Mouse (Mus musculus): Measurements from ENCODE around the gene Gm13279. TPM values are rescaled to one million over a fixed set of nuclear protein-coding genes. Genes with fewer than 3 reads are reported as not detected.
A peak's percentile ranks its signal among the peaks of the same experiment; 100 is the strongest.
"Not testable (repeated sequence)": the region's sequence is repeated elsewhere in the genome, so short reads cannot be mapped to it uniquely, and the experiment has no call there.

The Gm13279 gene
- polyA plus RNA-seq, 1 experiment, result not detected

- not testable (repeated sequence) for H3K4me1 ChIP-seq (ENCODE audit: control insufficient read depth, insufficient read depth, low read length); H3K4me3 ChIP-seq (ENCODE audit: insufficient read depth, low read length); H3K27ac ChIP-seq (ENCODE audit: insufficient read depth, low read length)
Observed at GRCm38 (mm10) chr4:88780320-88780719, 16.9 kb upstream of the Gm13279 start.

GRCm38 (mm10) chr4:88781831-88782230 lies 15.4 kb upstream of the Gm13279 start, which contains the start of gene Ifnz:
Gene Ifnz (plus strand): TSS chr4:88782131.
- not testable (repeated sequence) for H3K4me1 ChIP-seq (ENCODE audit: control insufficient read depth, insufficient read depth, low read length); H3K4me3 ChIP-seq (ENCODE audit: insufficient read depth, low read length); H3K27ac ChIP-seq (ENCODE audit: insufficient read depth, low read length)

- H3K27ac ChIP-seq (ENCODE audit: insufficient read depth, low read length); H3K4me3 ChIP-seq (ENCODE audit: insufficient read depth, low read length); H3K4me1 ChIP-seq (ENCODE audit: control insufficient read depth, insufficient read depth, low read length): not testable (repeated sequence)
Observed at GRCm38 (mm10) chr4:88782335-88782734, 14.9 kb upstream of the Gm13279 start.

- H3K4me1 ChIP-seq (ENCODE audit: control insufficient read depth, insufficient read depth, low read length); H3K4me3 ChIP-seq (ENCODE audit: insufficient read depth, low read length); H3K27ac ChIP-seq (ENCODE audit: insufficient read depth, low read length): not testable (repeated sequence)
Observed at GRCm38 (mm10) chr4:88785409-88785808, 11.8 kb upstream of the Gm13279 start, which contains the start of gene Gm13276. Gene Gm13276 (plus strand): TSS chr4:88785709.

DNA sequence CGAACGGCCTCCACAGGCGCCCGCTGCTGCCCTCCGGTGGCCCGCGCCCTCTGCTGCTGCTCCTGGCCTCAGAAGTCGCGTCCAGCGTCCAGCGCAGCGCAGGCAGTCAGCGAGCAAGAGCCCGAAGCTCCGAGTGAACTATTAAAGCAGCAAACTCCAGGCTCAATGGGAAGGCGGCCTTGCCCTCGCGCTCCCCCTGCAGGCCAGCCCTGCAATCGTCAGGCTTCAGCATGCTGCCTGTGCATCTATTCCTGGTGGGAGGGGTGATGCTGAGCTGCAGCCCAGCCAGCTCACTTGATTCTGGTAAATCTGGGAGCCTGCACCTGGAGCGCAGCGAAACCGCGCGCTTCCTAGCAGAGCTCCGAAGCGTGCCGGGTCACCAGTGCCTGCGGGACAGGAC lies 8.8 kb upstream of the Gm13279 start, which contains the start of gene Gm13277:
Gene Gm13277 (plus strand): TSS at position 231 of the 400 bp plus-strand sequence.
- H3K27ac ChIP-seq (ENCODE audit: insufficient read depth, low read length); H3K4me3 ChIP-seq (ENCODE audit: insufficient read depth, low read length); H3K4me1 ChIP-seq (ENCODE audit: control insufficient read depth, insufficient read depth, low read length): not testable (repeated sequence)
- peak; percentile 26; the same call in 1 of the 2 replicates for TF ChIP-seq CTCF (IDR thresholded peaks at IDR 0.05; ENCODE audit: extremely low read depth, insufficient read depth, low read length)

GRCm38 (mm10) chr4:88791250-88791649 lies 5.9 kb upstream of the Gm13279 start, which contains the start of gene Gm13278:
Gene Gm13278 (plus strand): TSS chr4:88791550.
- H3K4me1 ChIP-seq (ENCODE audit: control insufficient read depth, insufficient read depth, low read length); H3K4me3 ChIP-seq (ENCODE audit: insufficient read depth, low read length); H3K27ac ChIP-seq (ENCODE audit: insufficient read depth, low read length): not testable (repeated sequence)

- not testable (repeated sequence) for H3K4me1 ChIP-seq (ENCODE audit: control insufficient read depth, insufficient read depth, low read length); H3K4me3 ChIP-seq (ENCODE audit: insufficient read depth, low read length); H3K27ac ChIP-seq (ENCODE audit: insufficient read depth, low read length)
- 0 out of 2 replicates have a peak, but pooled peaks have one; percentile 4 for TF ChIP-seq CTCF (IDR thresholded peaks at IDR 0.05; ENCODE audit: extremely low read depth, insufficient read depth, low read length)
Observed at GRCm38 (mm10) chr4:88793936-88794675, 3.1 kb upstream of the Gm13279 start, which contains the start of gene Gm13275. Gene Gm13275 (plus strand): TSS chr4:88794487.

- not testable (repeated sequence) for H3K4me1 ChIP-seq (ENCODE audit: control insufficient read depth, insufficient read depth, low read length); H3K4me3 ChIP-seq (ENCODE audit: insufficient read depth, low read length); H3K27ac ChIP-seq (ENCODE audit: insufficient read depth, low read length)
Observed at GRCm38 (mm10) chr4:88799365-88799764, 2.2 kb downstream of the Gm13279 start, which contains the start of gene Gm13285. Gene Gm13285 (plus strand): TSS chr4:88799665.

DNA sequence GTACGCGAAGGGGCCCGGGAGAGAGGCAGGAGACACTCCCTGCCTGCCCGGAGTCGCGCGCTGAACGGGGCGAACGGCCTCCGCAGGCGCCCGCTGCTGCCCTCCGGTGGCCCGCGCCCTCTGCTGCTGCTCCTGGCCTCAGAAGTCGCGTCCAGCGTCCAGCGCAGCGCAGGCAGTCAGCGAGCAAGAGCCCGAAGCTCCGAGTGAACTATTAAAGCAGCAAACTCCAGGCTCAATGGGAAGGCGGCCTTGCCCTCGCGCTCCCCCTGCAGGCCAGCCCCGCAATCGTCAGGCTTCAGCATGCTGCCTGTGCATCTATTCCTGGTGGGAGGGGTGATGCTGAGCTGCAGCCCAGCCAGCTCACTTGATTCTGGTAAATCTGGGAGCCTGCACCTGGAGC lies 5.8 kb downstream of the Gm13279 start, which contains the start of gene Gm13287:
Gene Gm13287 (plus strand): TSS at position 301 of the 400 bp plus-strand sequence.
- H3K4me1 ChIP-seq (ENCODE audit: control insufficient read depth, insufficient read depth, low read length); H3K27ac ChIP-seq (ENCODE audit: insufficient read depth, low read length); H3K4me3 ChIP-seq (ENCODE audit: insufficient read depth, low read length): not testable (repeated sequence)

GRCm38 (mm10) chr4:88805231-88805630 lies 8.0 kb downstream of the Gm13279 start, which contains the start of gene Gm13288:
Gene Gm13288 (plus strand): TSS chr4:88805531.
- H3K4me3 ChIP-seq (ENCODE audit: insufficient read depth, low read length); H3K27ac ChIP-seq (ENCODE audit: insufficient read depth, low read length); H3K4me1 ChIP-seq (ENCODE audit: control insufficient read depth, insufficient read depth, low read length): not testable (repeated sequence)

DNA sequence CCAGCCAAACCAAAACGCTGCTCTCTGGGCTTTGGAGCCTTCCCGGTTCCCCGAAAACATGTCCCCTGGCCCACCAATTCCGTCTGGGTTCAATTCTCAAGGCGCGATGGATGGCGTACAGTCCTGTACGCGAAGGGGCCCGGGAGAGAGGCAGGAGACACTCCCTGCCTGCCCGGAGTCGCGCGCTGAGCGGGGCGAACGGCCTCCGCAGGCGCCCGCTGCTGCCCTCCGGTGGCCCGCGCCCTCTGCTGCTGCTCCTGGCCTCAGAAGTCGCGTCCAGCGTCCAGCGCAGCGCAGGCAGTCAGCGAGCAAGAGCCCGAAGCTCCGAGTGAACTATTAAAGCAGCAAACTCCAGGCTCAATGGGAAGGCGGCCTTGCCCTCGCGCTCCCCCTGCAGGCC lies 8.6 kb downstream of the Gm13279 start:
- H3K27ac ChIP-seq (ENCODE audit: insufficient read depth, low read length); H3K4me3 ChIP-seq (ENCODE audit: insufficient read depth, low read length); H3K4me1 ChIP-seq (ENCODE audit: control insufficient read depth, insufficient read depth, low read length): not testable (repeated sequence)

Measured in cortical plate, adult 2 months (tissue).